Mouse (Mus musculus): Measurements from ENCODE around the gene B4galnt3.

Gene B4galnt3

GRCm38 (mm10) chr6:120186594-120186993 is 107.8 kb downstream of the B4galnt3 start:
- no peak for DNase-seq (ENCODE audit: low read depth, low spot score)

- DNase-seq (ENCODE audit: low read depth, low spot score) = no peak
Observed at GRCm38 (mm10) chr6:120185756-120186155, 108.6 kb downstream of the B4galnt3 start.

- no peak for DNase-seq (ENCODE audit: low read depth, low spot score)
Observed at GRCm38 (mm10) chr6:120185012-120185730, 109.2 kb downstream of the B4galnt3 start.

DNA sequence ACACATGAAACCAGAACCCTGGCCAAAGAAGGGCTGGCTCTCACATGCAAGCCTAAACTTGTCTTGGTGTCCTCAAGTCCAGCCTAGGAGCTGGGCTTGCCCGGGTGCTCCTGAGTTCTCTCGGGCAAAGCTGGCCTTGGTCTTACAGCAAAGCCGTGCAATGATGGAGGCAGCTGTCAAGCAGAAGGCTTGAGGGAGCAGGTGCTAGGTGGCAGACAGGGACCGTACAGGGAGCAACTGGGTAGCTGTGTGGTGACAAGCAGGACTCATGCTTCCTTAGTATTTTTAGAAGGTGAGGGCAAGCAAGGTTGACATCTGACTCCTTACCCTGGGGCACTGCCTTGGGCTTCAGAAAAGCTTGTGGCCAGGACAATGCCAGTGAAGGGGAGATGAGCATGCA is 110.6 kb downstream of the B4galnt3 start:
- DNase-seq (ENCODE audit: low read depth, low spot score) = no peak

GRCm38 (mm10) chr6:120182160-120182559 is 112.2 kb downstream of the B4galnt3 start:
- no peak for DNase-seq (ENCODE audit: low read depth, low spot score)

GRCm38 (mm10) chr6:120180492-120180891 is 113.9 kb downstream of the B4galnt3 start:
- DNase-seq (ENCODE audit: low read depth, low spot score) = no peak

- no peak for DNase-seq (ENCODE audit: low read depth, low spot score)
Observed at GRCm38 (mm10) chr6:120179756-120180206, 114.6 kb downstream of the B4galnt3 start.

- no peak for DNase-seq (ENCODE audit: low read depth, low spot score)
Observed at GRCm38 (mm10) chr6:120179044-120179755, 115.2 kb downstream of the B4galnt3 start.

- DNase-seq (ENCODE audit: low read depth, low spot score) = no peak
Observed at GRCm38 (mm10) chr6:120175650-120176049, 118.7 kb downstream of the B4galnt3 start.

DNA sequence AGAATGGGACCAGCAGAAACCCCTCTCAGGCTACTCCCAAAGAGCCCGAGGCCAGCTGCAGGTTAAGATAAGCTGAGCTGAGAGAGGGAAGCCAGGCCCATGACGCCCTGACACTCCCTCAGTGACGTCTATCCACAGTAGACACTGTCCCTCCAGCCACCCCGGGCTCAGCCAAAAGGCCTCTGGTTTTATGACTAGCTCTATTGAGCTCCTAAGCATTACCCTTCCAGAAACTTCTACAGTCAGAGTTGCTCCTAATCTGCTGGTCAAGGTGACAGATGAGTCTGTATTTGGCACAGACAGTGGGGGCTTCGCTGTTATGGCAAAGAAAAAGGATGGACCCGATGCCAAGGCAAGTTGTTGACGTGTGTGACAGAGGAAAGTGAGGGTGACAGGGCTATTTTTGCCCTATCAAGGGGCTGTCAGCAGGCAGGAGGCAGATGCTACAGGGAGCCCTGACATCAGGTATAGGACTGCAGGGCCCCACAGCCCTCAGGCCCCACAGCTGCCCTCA is 119.7 kb downstream of the B4galnt3 start:
- DNase-seq (ENCODE audit: low read depth, low spot score) = no peak

GRCm38 (mm10) chr6:120174028-120174601 is 120.2 kb downstream of the B4galnt3 start:
- no peak for DNase-seq (ENCODE audit: low read depth, low spot score)

DNA sequence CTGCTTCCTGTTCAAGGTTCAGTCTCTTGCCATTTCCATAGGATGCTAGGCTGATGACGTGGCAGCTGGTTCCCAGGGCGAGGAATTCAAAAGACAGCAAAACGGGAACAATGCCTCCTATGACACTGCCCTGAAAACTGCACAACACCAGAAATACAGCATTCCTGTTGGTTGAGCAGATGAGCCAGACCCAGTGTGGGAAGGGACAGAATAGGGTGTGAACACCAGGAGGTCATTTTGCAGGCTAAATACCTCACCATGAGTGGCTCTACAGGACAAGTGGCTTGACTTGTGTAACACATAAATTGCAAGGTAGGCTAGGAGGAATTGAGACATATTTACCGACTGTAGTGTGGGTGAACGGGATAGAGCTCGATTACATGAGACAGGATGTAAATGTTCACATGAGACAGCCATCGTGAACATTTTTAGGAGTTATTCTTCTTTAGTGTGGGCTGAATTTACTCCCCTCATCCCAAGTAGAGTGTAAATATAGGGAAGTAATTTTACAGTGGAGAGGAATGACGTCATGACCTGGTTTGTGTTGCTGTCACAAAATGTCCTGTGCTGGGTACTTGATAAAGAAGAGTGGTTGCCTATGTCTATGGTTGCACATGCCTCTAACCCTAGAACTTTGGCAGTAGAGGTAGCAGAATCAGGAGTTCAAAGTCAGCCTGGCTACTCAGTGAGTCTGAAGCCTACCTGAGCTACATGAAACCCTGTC is 121.9 kb downstream of the B4galnt3 start:
- DNase-seq (ENCODE audit: low read depth, low spot score) = no peak

GRCm38 (mm10) chr6:120167574-120167973 is 126.8 kb downstream of the B4galnt3 start:
- no peak for DNase-seq (ENCODE audit: low read depth, low spot score)

GRCm38 (mm10) chr6:120164765-120165164 is 129.6 kb downstream of the B4galnt3 start:
- no peak for DNase-seq (ENCODE audit: low read depth, low spot score)

DNA sequence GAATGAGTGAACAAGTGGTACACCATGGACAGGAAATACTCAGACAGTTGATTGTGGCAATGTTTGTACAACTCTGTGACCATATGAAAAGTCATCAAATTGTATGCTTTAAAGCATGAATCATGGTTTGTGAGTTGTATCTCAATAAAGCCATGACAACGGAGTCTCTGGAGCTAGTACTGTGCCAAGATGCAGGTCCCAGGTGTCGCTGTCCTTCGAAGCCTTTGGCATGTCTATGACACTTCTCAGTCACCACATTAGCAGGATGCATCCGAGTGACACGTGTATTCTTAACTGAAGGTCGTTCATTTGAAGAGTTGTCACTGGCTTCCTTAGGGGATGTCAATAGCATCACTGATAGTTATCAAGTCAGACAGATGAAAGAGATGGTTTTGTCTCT is 131.4 kb downstream of the B4galnt3 start:
- no peak for DNase-seq (ENCODE audit: low read depth, low spot score)

DNA sequence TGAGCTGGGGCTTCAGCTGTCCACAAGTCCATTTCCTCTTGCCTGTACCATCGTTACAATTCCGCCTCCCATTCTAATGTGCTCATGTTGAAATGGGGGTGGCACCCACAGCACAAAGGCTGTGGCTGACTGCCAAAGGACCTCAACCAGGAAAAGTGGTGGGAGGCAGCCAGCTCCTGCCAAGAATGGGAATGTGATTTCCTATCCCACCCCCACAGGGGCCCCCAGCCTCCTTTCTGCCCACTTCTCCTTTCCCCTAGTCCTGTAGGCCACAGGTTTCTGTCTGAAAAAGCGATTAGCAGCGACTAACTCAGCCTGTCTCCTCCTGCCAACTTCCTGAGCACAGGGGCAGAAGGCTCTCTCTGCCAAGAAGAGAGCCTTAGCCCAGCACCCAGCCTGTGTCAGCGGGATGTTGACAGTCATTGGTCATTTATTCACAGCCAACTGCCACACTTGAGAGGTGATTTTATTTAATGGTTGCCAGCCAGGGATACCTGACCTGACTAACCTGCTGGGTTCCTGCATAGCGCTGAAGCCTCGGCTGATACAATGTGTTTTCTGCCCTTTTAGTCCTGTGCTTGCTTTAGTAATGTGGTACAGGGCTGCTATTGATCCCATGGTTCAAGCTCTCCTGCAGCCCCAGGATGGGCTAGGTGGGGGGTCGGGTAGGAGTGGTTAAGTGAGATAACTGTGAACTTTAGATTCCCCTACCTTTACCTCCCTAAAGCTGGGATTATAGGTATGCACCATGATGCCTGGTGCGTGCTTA is 135.0 kb downstream of the B4galnt3 start:
- DNase-seq (ENCODE audit: low read depth, low spot score) = no peak

GRCm38 (mm10) chr6:120157479-120157878 is 136.9 kb downstream of the B4galnt3 start:
- DNase-seq (ENCODE audit: low read depth, low spot score) = no peak

DNA sequence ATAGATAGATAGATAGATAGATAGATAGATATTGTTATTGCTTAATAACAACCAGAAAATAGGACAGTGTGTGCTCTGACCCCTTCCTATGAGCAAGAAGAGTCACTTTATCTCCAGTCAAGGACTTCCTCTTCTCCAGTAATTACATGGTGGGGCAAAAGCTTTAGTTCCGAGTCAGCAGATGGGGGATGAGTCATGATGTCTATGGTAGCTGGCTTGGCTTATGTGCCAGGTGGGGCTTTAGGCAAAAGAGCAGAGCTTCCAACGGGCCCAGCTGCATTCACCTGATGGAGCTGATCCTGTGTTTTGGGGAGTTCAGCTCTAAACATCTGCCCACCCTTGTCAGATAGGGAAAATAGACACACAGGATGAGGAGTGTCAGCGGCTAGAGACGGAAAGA is 138.8 kb downstream of the B4galnt3 start:
- no peak for DNase-seq (ENCODE audit: low read depth, low spot score)

GRCm38 (mm10) chr6:120154526-120155309 is 139.6 kb downstream of the B4galnt3 start:
- DNase-seq (ENCODE audit: low read depth, low spot score) = no peak

All from embryo, embryonic 11.5 days (tissue).